In genomic region chr6:101837563-101837962, GRCm38 (mm10) we compare ENCODE assay signal across 13 mouse cellular contexts.
DNase-seq lines count a peak whose midpoint lies in the region; ATAC-seq lines count a peak whose summit lies in the region.
"Had no signal": no experiment of that assay in that cellular context is flagged by ENCODE, and none has a peak within 500 bp of the region (broad histone marks: within the 10 kb centered on the region; RNA-seq: fewer than 3 reads in every experiment).

No protein-coding gene starts in this region.

- no peak overlapping the region for H3K9ac ChIP-seq in embryonic facial prominence, embryonic 14.5 days (ENCODE audit: low read depth, low read length)
- H3K9ac ChIP-seq: forebrain, embryonic 15.5 days; hindbrain, embryonic 15.5 days had no signal

- 55% methylated on average over 6 of the region's 6 CpGs for WGBS in embryonic facial prominence, embryonic 14.5 days
- 79% methylated on average over 6 of the region's 6 CpGs for WGBS in embryonic facial prominence, embryonic 10.5 days

- no peak overlapping the region for H3K4me3 ChIP-seq in embryonic facial prominence, embryonic 14.5 days (ENCODE audit: low read depth, low read length)
- H3K4me3 ChIP-seq in embryonic facial prominence, embryonic 10.5 days, result no peak overlapping the region
- H3K4me3 ChIP-seq: forebrain, embryonic 15.5 days; hindbrain, embryonic 15.5 days had no signal

- H3K9me3 ChIP-seq in embryonic facial prominence, embryonic 14.5 days (ENCODE audit: control insufficient read depth, low read length), result no peaks in the 10 kb centered on the region
- H3K9me3 ChIP-seq in embryonic facial prominence, embryonic 10.5 days, result no peaks in the 10 kb centered on the region
- H3K9me3 ChIP-seq: forebrain, embryonic 15.5 days; hindbrain, embryonic 15.5 days had no signal

- H3K27ac ChIP-seq in embryonic facial prominence, embryonic 14.5 days (replicated peaks; ENCODE audit: low read depth, low read length), result no peak overlapping the region
- H3K27ac ChIP-seq in embryonic facial prominence, embryonic 10.5 days (replicated peaks), result no peak overlapping the region
- H3K27ac ChIP-seq: forebrain, embryonic 15.5 days; hindbrain, embryonic 15.5 days had no signal

- no peaks in the 10 kb centered on the region for H3K36me3 ChIP-seq in embryonic facial prominence, embryonic 14.5 days (ENCODE audit: control insufficient read depth, insufficient read depth, low read length)
- H3K36me3 ChIP-seq in embryonic facial prominence, embryonic 10.5 days (replicated peaks), result no peaks in the 10 kb centered on the region
- H3K36me3 ChIP-seq: forebrain, embryonic 15.5 days; hindbrain, embryonic 15.5 days had no signal

- H3K4me1 ChIP-seq in embryonic facial prominence, embryonic 14.5 days (ENCODE audit: control insufficient read depth, insufficient read depth, low read length), result no peaks in the 10 kb centered on the region; the same call in 1 of the 2 replicates
- no peaks in the 10 kb centered on the region for H3K4me1 ChIP-seq in embryonic facial prominence, embryonic 10.5 days
- H3K4me1 ChIP-seq: forebrain, embryonic 15.5 days; hindbrain, embryonic 15.5 days had no signal

- ATAC-seq in embryonic facial prominence, embryonic 14.5 days (ENCODE audit: low read depth), result no peak
- ATAC-seq: forebrain, embryonic 15.5 days had no signal

- DNase-seq in embryonic facial prominence, embryonic 14.5 days (ENCODE audit: low spot score), result peak; percentile 81
- DNase-seq in embryonic facial prominence, embryonic 10.5 days (ENCODE audit: low spot score), result no peak
- peak; percentile 28 to 40 for DNase-seq in layer of hippocampus, postnatal 10 days (ENCODE audit: low spot score in 2 of 2)
- no peak for DNase-seq in layer of hippocampus, postnatal 36 days
- peak; percentile 16 for DNase-seq in ovary, postnatal 14 days (ENCODE audit: low spot score)
- no peak for DNase-seq in ovary, postnatal 36 days (ENCODE audit: low spot score)
- DNase-seq in lung, postnatal 36 days, result peak; percentile 2
- no peak for DNase-seq in frontal cortex, postnatal 25 days (ENCODE audit: low spot score in 2 of 2)
- DNase-seq: adrenal gland, postnatal 25 days; B cell, adult 2 months; heart, adult 18-20 months had no signal

- H3K4me2 ChIP-seq in embryonic facial prominence, embryonic 14.5 days (ENCODE audit: low read depth, low read length), result no peak overlapping the region
- H3K4me2 ChIP-seq: forebrain, embryonic 15.5 days; hindbrain, embryonic 15.5 days had no signal

- no peaks in the 10 kb centered on the region for H3K27me3 ChIP-seq in embryonic facial prominence, embryonic 14.5 days (replicated peaks; ENCODE audit: control insufficient read depth, insufficient read depth, low read length)
- no peaks in the 10 kb centered on the region for H3K27me3 ChIP-seq in embryonic facial prominence, embryonic 10.5 days (replicated peaks; ENCODE audit: low read depth, poor library complexity, severe bottlenecking)
- H3K27me3 ChIP-seq: forebrain, embryonic 15.5 days; hindbrain, embryonic 15.5 days had no signal

Comparison
In these comparisons a context has a peak if more than half of its experiments do, and no peak if none do; other contexts are left out.
1. DNase-seq: peak in embryonic facial prominence, embryonic 14.5 days (single experiment), layer of hippocampus, postnatal 10 days (2 of 2), ovary, postnatal 14 days (single experiment) and lung, postnatal 36 days (single experiment); none in embryonic facial prominence, embryonic 10.5 days (single experiment), layer of hippocampus, postnatal 36 days (0 of 2), ovary, postnatal 36 days (single experiment) and frontal cortex, postnatal 25 days (0 of 2).